Mouse (Mus musculus) hindbrain, embryonic 10.5 days (tissue): ENCODE data around the gene Ska2. TPM values are rescaled to one million over a fixed set of nuclear protein-coding genes. Genes with fewer than 3 reads are reported as not detected.
A peak's percentile ranks its signal among the peaks of the same experiment; 100 is the strongest.

Experiments
- DNase-seq: peaks from one replicate; pipeline ENCODE4 v3.0.0-alpha.2; 2017; ENCODE audit warnings: low spot score
- H3K27ac ChIP-seq: fragments of 300-500 bp; sonication (generic); 2 replicates; pipeline ENCODE4 v1.5.1; 2016; ENCODE audit warnings: mild to moderate bottlenecking, moderate library complexity
- H3K27me3 ChIP-seq: fragments of 300-500 bp; sonication (generic); 2 replicates; pipeline ENCODE4 v1.6.1; 2016; ENCODE audit warnings: mild to moderate bottlenecking; ENCODE audit not compliant: poor library complexity, insufficient read depth, severe bottlenecking
- H3K36me3 ChIP-seq: fragments of 300-500 bp; sonication (generic); 2 replicates; pipeline ENCODE4 v1.6.1; 2016; ENCODE audit warnings: mild to moderate bottlenecking, moderate library complexity
- H3K4me1 ChIP-seq: fragments of 300-500 bp; sonication (generic); replicated peaks from 2 replicates; pipeline ENCODE4 v1.6.1; 2016; ENCODE audit warnings: mild to moderate bottlenecking
- H3K4me3 ChIP-seq: fragments of 300-500 bp; sonication (generic); 2 replicates; pipeline ENCODE4 v1.5.1; 2016; ENCODE audit warnings: mild to moderate bottlenecking, moderate library complexity
- H3K9me3 ChIP-seq: fragments of 300-500 bp; sonication (generic); 2 replicates; pipeline ENCODE4 v1.6.1; 2016; ENCODE audit warnings: mild to moderate bottlenecking, moderate library complexity
- WGBS: fragments of 180-500 bp; shearing (Covaris S2); methylation state at CpG from one replicate; pipeline ENCODE4 v1.1.7; 2016; 5-methylcytosine and 5-hydroxymethylcytosine counted together
- polyA plus RNA-seq: library from polyadenylated mRNA; unstranded; fragments of >200 nt; fragmentation: Nextera tagmentation; extraction: Ambion mirVana; gene quantifications from 2 replicates; pipeline ENCODE4 v1.2.1, GENCODE M21; 2016

Gene Ska2
- polyA plus RNA-seq: 76.9 and 99.9 TPM in 2 replicates

DNA sequence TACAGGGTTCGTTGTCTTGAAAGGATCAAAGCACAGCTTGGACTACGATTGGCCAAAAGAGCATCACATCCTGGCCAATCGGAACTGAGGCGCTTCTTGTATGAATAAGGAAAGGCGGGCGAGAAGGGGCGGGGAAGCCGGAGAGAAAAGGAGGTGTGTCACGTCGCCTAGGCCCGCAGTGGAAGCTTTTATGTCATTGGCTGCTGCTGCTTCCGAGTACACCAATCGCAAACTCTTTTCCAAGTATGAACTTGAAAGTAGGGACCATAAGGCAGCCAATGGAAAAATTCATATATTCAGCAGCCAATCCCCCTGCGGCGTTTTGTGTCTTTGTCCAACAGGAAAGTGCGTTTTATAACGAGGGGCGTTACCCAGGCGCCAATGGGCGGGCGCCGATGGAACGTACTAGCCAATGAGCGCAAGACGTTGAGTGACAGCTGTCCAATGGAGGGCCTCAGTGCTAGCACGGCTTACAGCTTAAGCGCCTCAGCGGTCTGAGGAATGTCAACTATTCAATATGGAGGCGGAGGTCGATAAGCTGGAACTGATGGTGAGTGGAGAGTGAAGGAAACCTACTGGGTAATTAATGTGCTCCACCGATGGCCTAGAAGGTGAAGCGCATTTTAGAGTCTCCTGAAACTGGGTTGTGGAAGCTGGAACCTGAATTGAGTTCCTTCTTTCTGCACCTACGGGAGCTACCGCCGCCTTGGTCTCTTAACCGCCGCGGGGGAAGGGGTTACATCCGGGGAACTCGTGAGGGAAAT, at the start of gene Ska2:
Ska2 (plus strand) TSS at position 480 of the 764 bp plus-strand sequence.
- WGBS: under 1% methylated on average over 40 of the region's 40 CpGs
- peak within 1 kb of the TSS; percentile 98 for H3K4me3 ChIP-seq
- no peaks in the 10 kb centered on the region for H3K9me3 ChIP-seq
- H3K4me1 ChIP-seq: peaks cover 39% of the 10 kb centered on the region
- H3K27ac ChIP-seq: peak within 1 kb of the TSS; percentile 100
- no peaks in the 10 kb centered on the region for H3K27me3 ChIP-seq
- H3K36me3 ChIP-seq: peaks cover 50% of the 10 kb centered on the region
- DNase-seq: peak; percentile 99

DNA sequence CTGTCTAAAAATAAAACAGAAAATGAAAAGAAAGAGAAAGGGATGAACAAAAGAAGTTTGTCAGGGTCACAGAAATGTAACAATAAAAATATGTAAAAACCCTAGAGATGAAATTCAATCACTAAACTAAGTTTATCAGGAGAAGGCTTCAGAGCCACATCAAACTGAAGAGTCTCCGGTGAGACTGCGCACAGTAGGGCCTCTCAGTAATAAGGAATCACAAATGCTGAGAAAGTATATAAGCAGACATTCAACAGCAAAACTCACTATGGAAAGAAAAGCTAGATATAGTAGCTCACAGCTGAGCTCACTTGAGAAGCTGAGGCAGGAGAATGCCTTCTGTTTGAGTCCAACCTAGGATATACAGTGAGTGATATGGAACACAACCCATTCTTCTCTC, 48.6 kb upstream of the Ska2 start:
- WGBS: 92% methylated on average over 2 of the region's 2 CpGs
- H3K36me3 ChIP-seq: peaks cover 63% of the 10 kb centered on the region

DNA sequence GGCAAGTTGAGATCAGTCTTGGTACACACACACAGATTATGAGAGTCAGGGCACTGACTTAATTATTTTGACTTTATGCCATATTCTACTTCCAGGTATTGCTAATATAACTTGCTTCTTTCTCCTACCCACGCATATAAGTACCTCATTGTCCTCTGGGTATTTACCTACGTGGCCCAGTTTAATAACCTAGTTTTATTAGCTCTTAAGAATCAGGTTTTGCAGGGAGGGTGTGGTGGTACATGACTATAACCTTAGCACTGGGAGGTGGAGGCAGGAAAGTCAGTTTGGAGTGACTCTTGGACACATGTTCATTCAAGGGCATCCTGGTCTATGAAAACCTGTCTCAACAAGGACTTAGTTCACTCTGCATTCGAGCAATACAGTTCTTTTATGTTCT, 46.9 kb upstream of the Ska2 start:
- 75% methylated on average over 3 of the region's 3 CpGs for WGBS
- H3K9me3 ChIP-seq: no peaks in the 10 kb centered on the region
- peaks cover 46% of the 10 kb centered on the region for H3K36me3 ChIP-seq
- no peak for DNase-seq
- no peak overlapping the region for H3K4me3 ChIP-seq
- no peaks in the 10 kb centered on the region for H3K27me3 ChIP-seq
- H3K4me1 ChIP-seq: peaks cover 4% of the 10 kb centered on the region; the same call in 1 of the 2 replicates
- H3K27ac ChIP-seq: no peak overlapping the region

More for the DNA sequence above, 48.6 kb upstream of the Ska2 start:
- Histone ChIP-seq H3K9me3 (no peaks in the 10 kb centered on the region), H3K4me1 (peaks cover 4% of the 10 kb centered on the region; the same call in 1 of the 2 replicates), H3K27ac (no peak overlapping the region), H3K27me3 (no peaks in the 10 kb centered on the region), H3K4me3 (no peak overlapping the region)
- DNase-seq: no peak

DNA sequence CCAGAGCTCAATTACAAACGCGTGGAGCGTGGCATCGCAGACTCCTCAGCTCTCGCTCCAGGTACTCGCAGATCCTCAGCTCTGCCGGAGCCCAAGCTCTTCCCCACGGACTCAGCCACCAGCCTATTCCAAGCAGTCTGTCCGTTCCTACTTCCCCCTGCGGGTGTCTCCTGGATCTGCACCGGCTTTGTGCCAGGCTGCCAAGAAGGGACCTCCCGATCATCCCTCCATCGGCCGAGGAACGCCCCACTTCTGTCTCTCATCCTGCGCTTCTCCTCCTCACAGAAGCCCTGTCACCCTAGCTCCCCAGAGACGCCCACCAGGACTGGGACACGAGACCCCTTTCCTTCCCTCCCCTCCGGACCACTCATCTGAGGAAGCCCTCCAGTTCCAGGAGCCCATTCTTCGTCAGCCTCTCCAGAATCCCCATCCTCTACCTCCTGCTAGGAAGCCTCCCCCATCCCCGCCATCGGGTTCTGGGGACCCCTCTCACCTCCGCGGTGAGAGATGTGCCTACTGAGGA, 35.6 kb upstream of the Ska2 start:
- WGBS: under 1% methylated on average over 24 of the region's 24 CpGs

DNA sequence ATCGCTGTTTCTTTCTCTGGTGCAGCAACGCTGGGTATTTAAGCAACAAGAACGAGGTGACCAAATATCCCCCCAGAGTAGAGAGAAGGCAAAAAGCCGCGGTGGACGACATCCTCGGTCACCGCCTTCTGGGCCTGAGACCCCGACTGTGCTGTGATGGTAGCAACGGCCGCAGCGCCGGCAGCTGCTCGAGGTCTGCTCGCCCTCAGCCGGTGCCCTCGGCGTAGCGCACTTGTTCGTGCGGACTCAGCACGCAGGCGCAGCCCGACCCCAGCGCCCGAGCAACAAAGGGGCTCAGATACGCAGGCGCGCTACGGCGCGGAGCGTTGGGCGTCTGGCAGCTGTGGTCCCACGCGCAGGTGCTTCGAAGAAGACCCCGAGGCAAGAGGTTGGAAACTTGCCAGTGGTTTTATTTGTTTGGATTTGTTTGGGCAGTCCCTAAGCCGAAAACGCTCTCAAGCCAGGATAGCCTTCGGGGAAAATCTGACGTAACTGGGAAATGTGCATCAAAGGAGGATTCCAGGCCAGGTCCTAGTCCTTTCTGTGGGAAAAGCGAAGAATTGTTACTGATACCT, 35.1 kb upstream of the Ska2 start, which contains the start of gene Gdpd1:
Gdpd1 (minus strand) TSS at position 197 of the 575 bp plus-strand sequence.
- Histone ChIP-seq H3K4me3 (peak within 1 kb of the TSS; percentile 74), H3K9me3 (no peaks in the 10 kb centered on the region), H3K36me3 (peaks cover 31% of the 10 kb centered on the region), H3K27me3 (no peaks in the 10 kb centered on the region), H3K4me1 (peaks cover 22% of the 10 kb centered on the region), H3K27ac (peak within 1 kb of the TSS; percentile 95)
- DNase-seq: peak; percentile 94
- 2% methylated on average over 43 of the region's 43 CpGs for WGBS

More for the DNA sequence above, 35.6 kb upstream of the Ska2 start:
- Histone ChIP-seq H3K27ac (peak overlapping the region; percentile 95), H3K4me3 (peak overlapping the region; percentile 74), H3K27me3 (no peaks in the 10 kb centered on the region), H3K36me3 (peaks cover 25% of the 10 kb centered on the region), H3K4me1 (peaks cover 22% of the 10 kb centered on the region), H3K9me3 (no peaks in the 10 kb centered on the region)
- peak; percentile 78 for DNase-seq

DNA sequence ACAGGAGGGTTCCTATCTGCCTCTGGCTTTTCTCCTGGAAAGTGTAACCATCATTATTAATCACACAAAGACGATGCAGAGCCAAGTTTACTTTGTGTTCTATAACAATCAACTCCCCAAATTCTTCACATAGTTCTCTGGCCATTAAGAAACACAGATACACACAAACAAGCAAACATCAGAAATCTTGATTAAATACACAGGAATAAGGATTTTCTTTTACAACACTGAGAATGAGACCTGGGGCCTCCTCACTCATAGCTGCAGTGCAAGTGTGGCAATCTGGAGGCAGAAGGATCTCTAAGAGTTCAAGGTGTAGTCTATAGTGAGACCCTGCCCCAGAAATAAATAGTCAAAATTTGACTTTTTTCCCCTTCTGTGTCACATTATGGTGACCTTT, 25.3 kb upstream of the Ska2 start:
- no peaks in the 10 kb centered on the region for H3K27me3 ChIP-seq
- H3K27ac ChIP-seq: no peak overlapping the region
- no peak overlapping the region for H3K4me3 ChIP-seq
- no peaks in the 10 kb centered on the region for H3K9me3 ChIP-seq
- WGBS: 98% methylated on average over 1 of the region's 1 CpGs
- H3K4me1 ChIP-seq: peaks cover 33% of the 10 kb centered on the region
- DNase-seq: no peak
- H3K36me3 ChIP-seq: peaks cover 70% of the 10 kb centered on the region

DNA sequence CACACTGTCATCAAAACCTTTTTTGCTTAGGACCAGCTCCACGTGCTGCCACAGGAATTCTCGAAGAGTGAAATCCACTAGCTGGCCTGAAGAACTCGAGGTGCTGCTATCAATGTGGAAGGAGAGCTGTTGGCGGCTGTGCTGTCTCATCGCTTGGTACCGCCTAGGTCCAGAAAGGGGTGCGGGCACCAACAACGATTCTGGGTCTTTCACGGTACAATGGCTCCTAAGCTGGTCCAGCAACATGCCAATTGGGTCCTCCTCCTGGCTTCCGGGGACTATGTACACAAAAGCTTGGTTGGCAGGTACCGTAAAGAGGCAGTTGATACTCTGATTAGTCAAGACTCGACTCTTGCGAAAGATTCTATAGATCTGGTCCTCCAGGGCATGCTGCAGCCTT, 23.6 kb upstream of the Ska2 start:
- Histone ChIP-seq H3K36me3 (peaks cover 67% of the 10 kb centered on the region), H3K4me3 (peak overlapping the region; percentile 97), H3K27me3 (no peaks in the 10 kb centered on the region), H3K27ac (no peak overlapping the region), H3K4me1 (peaks cover 33% of the 10 kb centered on the region), H3K9me3 (no peaks in the 10 kb centered on the region)
- no peak for DNase-seq
- WGBS: 91% methylated on average over 13 of the region's 13 CpGs

DNA sequence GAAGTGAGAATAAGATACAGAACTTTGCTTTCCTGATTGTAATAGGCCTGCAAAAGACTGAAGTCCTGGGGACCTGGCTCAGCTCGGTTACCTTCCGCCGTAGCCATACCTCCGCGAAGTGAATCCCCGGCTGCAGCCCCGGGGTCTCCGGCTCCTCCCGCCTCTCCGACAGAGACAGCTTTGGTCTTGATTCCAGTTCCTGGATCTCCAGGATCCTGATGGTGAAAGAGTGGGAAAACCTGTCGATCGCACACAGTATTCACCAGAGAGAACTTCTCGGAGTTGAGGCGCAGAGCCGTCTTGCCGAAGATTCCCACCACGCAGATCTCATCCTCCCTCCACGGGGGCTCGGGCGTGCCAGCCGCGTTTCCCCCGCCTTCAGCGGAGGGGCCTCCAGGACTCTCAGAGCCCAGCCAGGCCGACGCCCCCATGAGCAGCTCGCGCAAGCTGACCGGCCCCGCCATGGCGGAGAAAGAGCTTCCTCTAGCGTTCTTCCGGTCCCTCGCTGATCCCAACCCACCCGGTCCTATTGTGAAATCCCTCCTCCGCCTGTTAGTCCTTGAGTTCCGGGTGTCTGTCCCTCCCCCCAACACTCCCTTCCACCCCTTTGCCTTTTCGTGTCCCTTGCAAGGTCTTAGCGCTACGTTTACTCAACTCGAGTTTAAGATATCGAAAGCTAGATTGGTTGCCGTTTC, 22.6 kb upstream of the Ska2 start, which contains the start of gene Smg8:
Smg8 (minus strand) TSS at position 485 of the 695 bp plus-strand sequence.
- WGBS: 1% methylated on average over 43 of the region's 43 CpGs
- H3K36me3 ChIP-seq: peaks cover 67% of the 10 kb centered on the region

DNA sequence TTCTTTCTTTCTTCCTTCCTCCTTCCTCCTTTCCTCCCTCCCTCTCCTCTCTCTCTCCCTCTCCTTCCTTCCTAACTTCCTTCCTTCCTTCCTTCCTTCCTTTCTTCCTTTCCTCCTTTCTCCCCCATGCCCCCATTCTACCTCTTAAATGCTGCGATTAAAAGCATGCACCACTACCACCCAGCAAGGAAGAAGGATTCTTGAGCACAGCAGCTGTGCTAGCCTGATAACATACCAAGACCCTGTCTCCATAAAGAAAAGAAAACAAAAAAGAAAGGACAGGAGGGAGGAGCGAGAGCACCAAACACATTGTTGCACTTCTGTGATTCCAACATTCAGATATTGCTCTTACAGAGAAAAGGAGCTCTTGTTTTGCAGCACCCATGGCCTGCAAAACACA, 21.9 kb upstream of the Ska2 start:
- peaks cover 33% of the 10 kb centered on the region for H3K4me1 ChIP-seq
- no peaks in the 10 kb centered on the region for H3K27me3 ChIP-seq
- DNase-seq: no peak
- H3K27ac ChIP-seq: peak overlapping the region; percentile 94
- peaks cover 67% of the 10 kb centered on the region for H3K36me3 ChIP-seq
- no peaks in the 10 kb centered on the region for H3K9me3 ChIP-seq
- WGBS: 68% methylated on average over 2 of the region's 2 CpGs
- H3K4me3 ChIP-seq: peak overlapping the region; percentile 97

More for the DNA sequence above, 22.6 kb upstream of the Ska2 start, which contains the start of gene Smg8:
- H3K4me1 ChIP-seq: peaks cover 33% of the 10 kb centered on the region
- peak within 1 kb of the TSS; percentile 94 for H3K27ac ChIP-seq
- peak; percentile 79 for DNase-seq
- no peaks in the 10 kb centered on the region for H3K9me3 ChIP-seq
- H3K4me3 ChIP-seq: peak within 1 kb of the TSS; percentile 97
- no peaks in the 10 kb centered on the region for H3K27me3 ChIP-seq

DNA sequence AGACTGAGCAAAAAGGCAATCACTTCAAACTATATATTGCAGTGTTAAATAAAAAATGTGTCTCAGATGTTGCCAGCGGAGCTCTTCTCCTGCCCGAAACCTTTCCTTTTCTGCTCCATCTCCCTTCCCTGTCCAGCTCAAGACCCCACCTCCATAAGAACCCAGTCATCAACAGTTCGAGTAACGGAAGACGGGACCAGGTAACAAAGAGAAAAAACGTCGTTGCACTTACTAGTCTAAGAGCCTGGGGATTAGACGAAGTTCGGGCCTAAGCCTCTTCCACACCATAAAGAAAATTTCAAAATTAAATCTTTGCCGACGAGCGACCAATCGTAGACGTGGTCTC, 652 bp upstream of the Ska2 start, which contains the start of gene Prr11:
Prr11 (minus strand) TSS at position 300 of the 346 bp plus-strand sequence.
- Histone ChIP-seq H3K36me3 (peaks cover 50% of the 10 kb centered on the region), H3K27ac (peak within 1 kb of the TSS; percentile 100), H3K4me3 (peak within 1 kb of the TSS; percentile 98), H3K27me3 (no peaks in the 10 kb centered on the region), H3K4me1 (peaks cover 39% of the 10 kb centered on the region), H3K9me3 (no peaks in the 10 kb centered on the region)
- WGBS: under 1% methylated on average over 14 of the region's 14 CpGs
- DNase-seq: no peak

DNA sequence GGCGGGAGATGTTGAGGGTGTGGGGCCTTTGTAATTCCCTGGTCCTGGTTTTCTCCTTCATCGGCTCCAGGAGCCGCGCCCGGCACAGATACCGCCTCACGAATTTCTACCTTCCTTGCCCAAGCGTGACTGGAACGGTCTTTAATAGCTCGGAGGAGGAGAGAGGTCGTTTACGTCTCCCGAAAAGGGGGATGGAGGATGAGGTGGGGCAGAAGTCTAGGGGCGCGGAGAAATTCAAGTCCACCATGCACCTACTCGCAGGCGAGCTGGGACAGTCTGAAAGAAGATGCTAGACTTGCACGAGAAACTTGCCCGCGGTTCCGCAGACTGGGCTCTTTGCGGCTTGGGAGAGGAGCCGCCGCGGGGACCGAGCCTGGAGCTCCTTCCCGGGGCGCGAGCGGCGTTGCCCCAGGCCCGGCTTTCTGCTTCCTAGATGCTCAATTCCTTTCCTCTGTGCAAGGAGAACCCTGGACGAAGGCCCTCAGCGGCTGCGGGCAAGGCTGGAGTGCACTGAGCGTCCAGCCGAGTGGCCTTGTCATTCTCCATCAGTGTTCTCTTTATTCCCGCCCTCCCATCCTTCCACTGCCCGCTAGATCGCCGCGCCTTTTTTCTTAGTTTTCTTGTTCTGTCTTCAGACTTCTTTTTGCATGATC, 611 bp downstream of the Ska2 start:
- Histone ChIP-seq H3K36me3 (peaks cover 50% of the 10 kb centered on the region), H3K9me3 (no peaks in the 10 kb centered on the region), H3K4me1 (peaks cover 39% of the 10 kb centered on the region), H3K4me3 (peak overlapping the region; percentile 98), H3K27ac (peak overlapping the region; percentile 100), H3K27me3 (no peaks in the 10 kb centered on the region)
- no peak for DNase-seq
- under 1% methylated on average over 42 of the region's 42 CpGs for WGBS
